In the genomic region with DNA sequence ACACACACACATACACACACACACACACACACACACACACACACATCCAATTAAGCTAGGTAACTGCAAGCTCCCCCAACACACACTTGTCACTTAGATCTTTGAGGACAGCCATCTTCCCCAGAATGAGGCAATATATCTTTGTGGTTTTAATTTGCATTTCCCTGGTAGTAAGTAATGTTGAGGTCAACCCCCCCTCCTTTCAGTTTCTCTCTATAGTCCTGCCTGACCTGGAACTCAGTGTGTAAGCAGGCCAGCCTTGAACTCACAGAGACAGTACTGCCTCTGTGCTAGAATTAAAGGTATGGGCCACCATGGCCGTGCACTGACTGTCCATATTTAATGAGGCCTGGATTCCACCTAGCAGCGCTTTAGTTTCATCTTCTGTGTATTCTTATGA, we compare ENCODE assay signal across 24 mouse cellular contexts. TPM values are rescaled to one million over a fixed set of nuclear protein-coding genes. Genes with fewer than 3 reads are reported as not detected.
DNase-seq lines count a peak whose midpoint lies in the region; ATAC-seq and TF ChIP-seq lines count a peak whose summit lies in the region.
"Had no signal": no experiment of that assay in that cellular context is flagged by ENCODE, and none has a peak within 500 bp of the region (broad histone marks: within the 10 kb centered on the region; RNA-seq: fewer than 3 reads in every experiment).

No protein-coding gene starts in this region.

- DNase-seq in liver, postnatal 0 days: no peak
- no peak for DNase-seq in liver
- DNase-seq in CH12.LX (ENCODE audit: extremely low read depth): peak; percentile 82
- DNase-seq in splenic B cell, adult 2 months (ENCODE audit: low read depth, low spot score): peak; percentile 80
- DNase-seq in adrenal gland, adult 8-10 months: no peak
- no peak for DNase-seq in kidney, postnatal 10 days
- DNase-seq: adrenal gland, postnatal 10 days; cerebellum, adult 18-20 months; forebrain, postnatal 0 days; thymus, postnatal 14 days had no signal

- no peaks in the 10 kb centered on the region for H3K36me3 ChIP-seq in liver, postnatal 0 days (replicated peaks; ENCODE audit: insufficient read depth, low read length)
- no peaks in the 10 kb centered on the region for H3K36me3 ChIP-seq in CH12.LX (replicated peaks in 1 of 2; ENCODE audit: control insufficient read depth in 1 of 2, insufficient read depth in 1 of 2, low read length in 1 of 2)
- no peaks in the 10 kb centered on the region for H3K36me3 ChIP-seq in splenic B cell, adult 2 months (ENCODE audit: control insufficient read depth, insufficient read depth, low read length, poor library complexity, severe bottlenecking)
- H3K36me3 ChIP-seq: heart, embryonic 15.5 days; hindbrain, embryonic 10.5 days; kidney, embryonic 15.5 days; midbrain, embryonic 13.5 days had no signal

- in situ Hi-C loops in CH12.LX (cut with MboI; ENCODE audit: low pct_ligation_motif_present, low pct_unique_long_range_greater_than_20kb, low sequenced_read_pairs): no loop called here

- ATAC-seq in liver, postnatal 0 days: no peak
- ATAC-seq in megakaryocyte, adult 5-6 weeks (ENCODE audit: poor library complexity, severe bottlenecking): peak; percentile 80
- ATAC-seq: forebrain, postnatal 0 days; midbrain, embryonic 13.5 days had no signal

- no peaks in the 10 kb centered on the region for H3K79me2 ChIP-seq in CH12.LX (replicated peaks; ENCODE audit: control insufficient read depth, extremely low read depth, insufficient read depth, poor library complexity, severe bottlenecking)

- H3K4me2 ChIP-seq in liver, postnatal 0 days (ENCODE audit: low read depth, low read length): peak overlapping the region; percentile 13; the same call in 1 of the 2 replicates
- H3K4me2 ChIP-seq in CH12.LX (ENCODE audit: insufficient read depth, low read depth, poor library complexity, severe bottlenecking): peak overlapping the region; percentile 88
- H3K4me2 ChIP-seq: heart, embryonic 15.5 days; kidney, embryonic 15.5 days; midbrain, embryonic 13.5 days had no signal

- TF ChIP-seq CTCF in liver, postnatal 0 days (IDR thresholded peaks at IDR 0.05; ENCODE audit: low read depth): no peak
- no peak for TF ChIP-seq CTCF in CH12.LX (conservative IDR thresholded peaks at IDR 0.05 in 1 of 2, IDR thresholded peaks at IDR 0.05 in 1 of 2; ENCODE audit: low read depth in 2 of 2, low read length in 2 of 2)

- TF ChIP-seq RAD21 in CH12.LX (IDR thresholded peaks at IDR 0.05; ENCODE audit: low read depth, low read length): no peak

- 68% methylated on average over 2 of the region's 2 CpGs for WGBS in liver, postnatal 0 days (ENCODE audit: insufficient replicate concordance)

- no peak overlapping the region for H3K27ac ChIP-seq in liver, postnatal 0 days (ENCODE audit: low read depth)
- no peak overlapping the region for H3K27ac ChIP-seq in CH12.LX (ENCODE audit: insufficient read depth, low read depth)
- H3K27ac ChIP-seq: heart, adult 2 months; heart, embryonic 15.5 days; hindbrain, embryonic 10.5 days; kidney, embryonic 15.5 days; layer of hippocampus, adult 2 months; liver, embryonic 14.5 days; midbrain, embryonic 13.5 days had no signal

- no peak overlapping the region for H3K9ac ChIP-seq in liver, postnatal 0 days (replicated peaks)
- H3K9ac ChIP-seq in CH12.LX (ENCODE audit: insufficient read depth, low read depth): no peak overlapping the region
- H3K9ac ChIP-seq: forebrain, postnatal 0 days; heart, embryonic 15.5 days; kidney, embryonic 15.5 days; liver, embryonic 14.5 days; midbrain, embryonic 13.5 days had no signal

- H3K4me3 ChIP-seq in liver, postnatal 0 days (ENCODE audit: low read depth, low read length): no peak overlapping the region
- peak overlapping the region in 1 of 3 experiments; percentile 51 for H3K4me3 ChIP-seq in CH12.LX (replicated peaks in 1 of 3; ENCODE audit: low read depth in 2 of 3, low read length in 2 of 3, poor library complexity in 1 of 3)
- H3K4me3 ChIP-seq: heart, adult 2 months; heart, embryonic 15.5 days; hindbrain, embryonic 10.5 days; kidney, embryonic 15.5 days; layer of hippocampus, adult 2 months; midbrain, embryonic 13.5 days had no signal

- H3K27me3 ChIP-seq in liver, postnatal 0 days (ENCODE audit: insufficient read depth, low read length): peaks cover 16% of the 10 kb centered on the region; the same call in 1 of the 2 replicates
- H3K27me3 ChIP-seq in CH12.LX (replicated peaks): peaks cover 78% of the 10 kb centered on the region
- H3K27me3 ChIP-seq in splenic B cell, adult 2 months (ENCODE audit: control insufficient read depth, insufficient read depth, low read length, poor library complexity, severe bottlenecking): no peaks in the 10 kb centered on the region

- no peaks in the 10 kb centered on the region for H3K9me3 ChIP-seq in liver, postnatal 0 days (ENCODE audit: low read length)
- H3K9me3 ChIP-seq in CH12.LX (replicated peaks; ENCODE audit: low read length): peaks cover 2% of the 10 kb centered on the region
- H3K9me3 ChIP-seq: heart, embryonic 15.5 days; hindbrain, embryonic 10.5 days; kidney, embryonic 15.5 days; midbrain, embryonic 13.5 days had no signal

- no peak for TF ChIP-seq POLR2A in CH12.LX (IDR thresholded peaks at IDR 0.05; ENCODE audit: low read depth, low read length)

- H3K4me1 ChIP-seq in liver, postnatal 0 days (ENCODE audit: insufficient read depth): 0 out of 2 replicates have a peak, but pooled peaks cover 4% of the 10 kb centered on the region
- H3K4me1 ChIP-seq in CH12.LX (ENCODE audit: control insufficient read depth in 1 of 2, insufficient read depth in 2 of 2): peaks cover 17 to 30% of the 10 kb centered on the region in 2 experiments

- dilution Hi-C loops in CH12.LX (cut with MboI; ENCODE audit: extremely low pct_ligation_motif_present, extremely low pct_unique_long_range_greater_than_20kb, low sequenced_read_pairs): no loop called here

- no peak for TF ChIP-seq EP300 in liver, postnatal 0 days (IDR thresholded peaks at IDR 0.05; ENCODE audit: low read depth)
- peak; percentile 86 for TF ChIP-seq EP300 in CH12.LX (IDR thresholded peaks at IDR 0.05; ENCODE audit: low read length)

TF ChIP-seq in CH12.LX, 34 proteins besides CTCF, POLR2A, EP300 and RAD21 (continues in another document):
- TF ChIP-seq MEF2A (IDR thresholded peaks at IDR 0.05; ENCODE audit: borderline replicate concordance, low read depth, low read length): peak; percentile 67
- no peak for TF ChIP-seq SMC3 (IDR thresholded peaks at IDR 0.05; ENCODE audit: low read depth, low read length)
- no peak for TF ChIP-seq E2F4 (IDR thresholded peaks at IDR 0.05; ENCODE audit: insufficient replicate concordance, low read depth, low read length)
- TF ChIP-seq GABPA (IDR thresholded peaks at IDR 0.05; ENCODE audit: insufficient replicate concordance, low read depth, low read length): no peak
- peak; percentile 92 for TF ChIP-seq RCOR1 (conservative IDR thresholded peaks at IDR 0.05; ENCODE audit: low read depth, low read length)
- peak; percentile 97 for TF ChIP-seq IRF4 (IDR thresholded peaks at IDR 0.05; ENCODE audit: low read depth, low read length)
- no peak for TF ChIP-seq PAX5 (IDR thresholded peaks at IDR 0.05; ENCODE audit: low read length)
- no peak for TF ChIP-seq TBP (conservative IDR thresholded peaks at IDR 0.05; ENCODE audit: low read depth, low read length)
- TF ChIP-seq SIN3A (IDR thresholded peaks at IDR 0.05; ENCODE audit: low read length): peak; percentile 39; the same call in 1 of the 2 replicates
- peak; percentile 80; the same call in 1 of the 2 replicates for TF ChIP-seq MYC (IDR thresholded peaks at IDR 0.05; ENCODE audit: low read depth, low read length)
- 0 out of 2 replicates have a peak, but pooled peaks have one; percentile 57 for TF ChIP-seq CHD2 (IDR thresholded peaks at IDR 0.05; ENCODE audit: low read length)
- TF ChIP-seq BHLHE40 (IDR thresholded peaks at IDR 0.05; ENCODE audit: low read depth, low read length): peak; percentile 91
- TF ChIP-seq ELF1 (IDR thresholded peaks at IDR 0.05; ENCODE audit: low read depth, low read length): no peak
- no peak for TF ChIP-seq NRF1 (IDR thresholded peaks at IDR 0.05; ENCODE audit: low read depth, low read length)
- no peak for TF ChIP-seq HCFC1 (IDR thresholded peaks at IDR 0.05; ENCODE audit: low read depth, low read length)
- TF ChIP-seq UBTF (IDR thresholded peaks at IDR 0.05; ENCODE audit: low read depth, low read length): no peak
- no peak for TF ChIP-seq ZKSCAN1 (IDR thresholded peaks at IDR 0.05; ENCODE audit: borderline replicate concordance, low read depth, low read length)
- peak; percentile 92 for TF ChIP-seq MAZ (IDR thresholded peaks at IDR 0.05; ENCODE audit: low read depth, low read length)
- TF ChIP-seq CHD1 (IDR thresholded peaks at IDR 0.05; ENCODE audit: low read depth, low read length): no peak
- TF ChIP-seq TCF12 (IDR thresholded peaks at IDR 0.05; ENCODE audit: low read depth, low read length): peak; percentile 64
- no peak for TF ChIP-seq MAX (IDR thresholded peaks at IDR 0.05; ENCODE audit: low read length)
- peak; percentile 51 for TF ChIP-seq JUND (conservative IDR thresholded peaks at IDR 0.05; ENCODE audit: low read depth, low read length)
- no peak for TF ChIP-seq ZC3H11A (IDR thresholded peaks at IDR 0.05; ENCODE audit: low read depth, low read length)
- TF ChIP-seq USF1 (IDR thresholded peaks at IDR 0.05; ENCODE audit: low read depth, low read length): no peak
- TF ChIP-seq USF2 (conservative IDR thresholded peaks at IDR 0.05; ENCODE audit: low read depth, low read length): no peak
- peak; percentile 64 for TF ChIP-seq JUN (IDR thresholded peaks at IDR 0.05; ENCODE audit: insufficient read depth, low read depth, low read length)
- no peak for TF ChIP-seq NELFE (IDR thresholded peaks at IDR 0.05; ENCODE audit: low read depth, low read length)
- 0 out of 2 replicates have a peak, but pooled peaks have one; percentile 39 for TF ChIP-seq MXI1 (IDR thresholded peaks at IDR 0.05; ENCODE audit: low read depth, low read length)

RNA-seq across cellular contexts. Expression of a gene that starts 7.6 kb away (rescaled TPM):
- polyA plus RNA-seq in liver, postnatal 0 days (2015; fragmentation: Nextera tagmentation; extraction: Ambion mirVana): not detected in 2 replicates
- total RNA-seq in CH12.LX (2012; rRNA removed): not detected in 2 replicates
- total RNA-seq in CH12.LX (2014; rRNA removed): not detected in 2 replicates
- not detected in 2 replicates for polyA plus RNA-seq in CH12.LX (2012; ENCODE audit: insufficient read length, low read depth)
- total RNA-seq in megakaryocyte, adult 5-6 weeks (2015): not detected in 2 replicates
- not detected in 2 replicates for total RNA-seq in megakaryocyte, adult 5-6 weeks (2017)
- total RNA-seq in adrenal gland, adult 8-10 months (2022): not detected
- total RNA-seq: adrenal gland, postnatal 10 days; forebrain, postnatal 0 days; gastrocnemius, adult 8-10 months; heart, adult 2 months; layer of hippocampus, adult 2 months; MEL had no signal
- polyA plus RNA-seq: C2C12; embryonic facial prominence, embryonic 11.5 days; forebrain, postnatal 0 days; heart, adult 2 months; heart, embryonic 15.5 days; hindbrain, embryonic 10.5 days; intestine, embryonic 14.5 days; kidney, embryonic 15.5 days; limb, embryonic 11.5 days; liver, embryonic 14.5 days; midbrain, embryonic 13.5 days had no signal

RNA-seq across cellular contexts. Expression of a gene that starts 42.4 kb away (rescaled TPM):
- polyA plus RNA-seq in liver, postnatal 0 days (2015; fragmentation: Nextera tagmentation; extraction: Ambion mirVana): 1.9 and 2.0 TPM in 2 replicates
- total RNA-seq in CH12.LX (2012; rRNA removed) (10.9 and 15.5 TPM in 2 replicates), CH12.LX (2014; rRNA removed) (2.6 and 2.8 TPM in 2 replicates)
- 3.6 and 3.9 TPM in 2 replicates for polyA plus RNA-seq in CH12.LX (2012; ENCODE audit: insufficient read length, low read depth)
- 1.5 and 1.6 TPM in 2 replicates for total RNA-seq in megakaryocyte, adult 5-6 weeks (2015)
- total RNA-seq in megakaryocyte, adult 5-6 weeks (2017): 2.8 TPM in 2 replicates
- 1 to 10 TPM; 4.6 to 8.1 (median 5.6) TPM for total RNA-seq in adrenal gland, adult 8-10 months (2022)

Comparison
In these comparisons a context has a peak if more than half of its experiments do, and no peak if none do; other contexts are left out.
1. DNase-seq: peak in CH12.LX (single experiment) and splenic B cell, adult 2 months (single experiment); none in liver, postnatal 0 days (single experiment), liver (single experiment), adrenal gland, adult 8-10 months (single experiment) and kidney, postnatal 10 days (single experiment).